Mouse (Mus musculus): ENCODE data around the gene Glis3. TPM values are rescaled to one million over a fixed set of nuclear protein-coding genes. Genes with fewer than 3 reads are reported as not detected.

Glis3 gene
- polyA plus RNA-seq, 1 experiment from 2014 or later: 6.0 TPM

DNA sequence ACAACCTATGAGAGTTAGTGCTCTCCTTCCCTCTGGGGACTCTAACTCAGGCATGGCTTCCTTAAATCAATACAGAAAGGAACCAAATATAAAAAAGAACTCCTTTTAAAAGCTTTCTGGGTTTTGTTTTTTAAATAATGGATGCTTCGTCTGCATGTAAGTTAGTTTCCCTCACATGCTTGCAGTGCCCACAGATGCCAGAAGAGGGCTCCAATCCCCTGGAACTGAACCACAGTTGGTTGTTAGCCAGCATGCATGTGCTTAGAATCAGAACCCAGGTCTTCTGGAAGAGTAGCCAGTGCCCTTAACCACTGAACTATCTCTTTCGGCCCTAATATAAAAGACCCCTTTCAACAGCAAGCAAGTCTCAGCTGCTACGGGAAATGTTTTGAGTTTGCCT lies 132.9 kb downstream of the Glis3 start:
- no peak for ATAC-seq (replicated peaks; ENCODE audit: low FRiP score, low read depth)
- Histone ChIP-seq H3K4me2 (ENCODE audit: low read length) (no peak overlapping the region), H3K9ac (ENCODE audit: low read depth, low read length) (no peak overlapping the region), H3K27me3 (ENCODE audit: insufficient read depth, low read length) (no peaks in the 10 kb centered on the region), H3K27ac (no peak overlapping the region), H3K36me3 (ENCODE audit: insufficient read depth, low read length) (no peaks in the 10 kb centered on the region), H3K4me1 (replicated peaks; ENCODE audit: insufficient read depth, low read length) (0 out of 2 replicates have a peak, but pooled peaks cover 4% of the 10 kb centered on the region), H3K4me3 (replicated peaks; ENCODE audit: low read depth, low read length) (no peak overlapping the region), H3K9me3 (replicated peaks; ENCODE audit: low read length) (no peaks in the 10 kb centered on the region)
- no peak for DNase-seq (ENCODE audit: low spot score)
- 96% methylated on average over 3 of the region's 3 CpGs for WGBS
- peak; percentile 59 for TF ChIP-seq CTCF (IDR thresholded peaks at IDR 0.05; ENCODE audit: low read depth)

DNA sequence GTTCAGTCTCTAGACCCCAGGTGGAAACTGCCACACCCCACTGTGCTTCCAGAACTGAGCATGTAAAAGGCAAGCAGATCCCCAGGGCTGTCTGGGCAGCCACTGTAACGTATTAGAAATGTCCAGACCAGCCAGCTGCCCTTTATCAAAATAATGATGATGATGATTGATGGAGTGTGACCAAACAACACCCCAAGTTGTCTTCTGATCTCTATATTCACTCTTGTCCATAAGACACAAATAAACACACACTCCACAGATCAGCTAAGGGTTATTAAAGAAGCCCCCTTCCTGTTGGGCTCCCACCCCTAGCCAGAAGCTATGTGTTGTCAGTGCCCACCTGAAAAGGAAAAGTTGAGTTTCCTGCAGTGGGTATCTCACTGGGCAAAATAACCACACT lies 134.4 kb downstream of the Glis3 start:
- 28% methylated on average over 1 of the region's 1 CpGs for WGBS
- no peak for DNase-seq (ENCODE audit: low spot score)
- no peaks in the 10 kb centered on the region for H3K27me3 ChIP-seq (ENCODE audit: insufficient read depth, low read length)
- TF ChIP-seq CTCF (IDR thresholded peaks at IDR 0.05; ENCODE audit: low read depth): no peak
- no peak overlapping the region for H3K9ac ChIP-seq (ENCODE audit: low read depth, low read length)
- no peak overlapping the region for H3K27ac ChIP-seq
- H3K4me3 ChIP-seq (replicated peaks; ENCODE audit: low read depth, low read length): no peak overlapping the region
- H3K9me3 ChIP-seq (replicated peaks; ENCODE audit: low read length): no peaks in the 10 kb centered on the region
- H3K4me2 ChIP-seq (ENCODE audit: low read length): no peak overlapping the region
- ATAC-seq (replicated peaks; ENCODE audit: low FRiP score, low read depth): no peak
- no peaks in the 10 kb centered on the region for H3K36me3 ChIP-seq (ENCODE audit: insufficient read depth, low read length)
- H3K4me1 ChIP-seq (replicated peaks; ENCODE audit: insufficient read depth, low read length): no peaks in the 10 kb centered on the region

DNA sequence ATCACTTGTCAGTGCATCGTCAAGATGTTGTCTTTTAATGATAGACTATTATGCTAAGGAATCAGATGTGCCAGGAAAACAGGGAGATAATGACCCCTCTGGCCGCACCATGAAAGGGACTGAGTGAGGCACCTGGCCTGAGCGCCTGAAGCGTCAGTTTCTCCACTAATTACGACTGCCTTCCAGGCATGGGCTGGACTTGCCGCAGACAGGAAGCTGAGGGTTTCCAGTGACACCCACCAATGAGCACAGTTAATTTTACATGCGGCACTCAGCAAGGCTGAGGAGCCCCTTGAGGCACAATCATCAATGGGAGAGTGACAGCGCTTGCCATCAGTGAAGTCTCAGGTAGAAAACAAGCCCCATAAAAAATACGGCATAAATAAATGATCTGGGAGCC lies 141.1 kb downstream of the Glis3 start:
- no peak overlapping the region for H3K27ac ChIP-seq
- no peak overlapping the region for H3K4me3 ChIP-seq (replicated peaks; ENCODE audit: low read depth, low read length)
- H3K4me2 ChIP-seq (ENCODE audit: low read length): no peak overlapping the region
- 0 out of 2 replicates have a peak, but pooled peaks cover 3% of the 10 kb centered on the region for H3K36me3 ChIP-seq (ENCODE audit: insufficient read depth, low read length)
- H3K9me3 ChIP-seq (replicated peaks; ENCODE audit: low read length): no peaks in the 10 kb centered on the region
- DNase-seq (ENCODE audit: low spot score): no peak
- H3K4me1 ChIP-seq (replicated peaks; ENCODE audit: insufficient read depth, low read length): no peaks in the 10 kb centered on the region
- no peaks in the 10 kb centered on the region for H3K27me3 ChIP-seq (ENCODE audit: insufficient read depth, low read length)
- no peak overlapping the region for H3K9ac ChIP-seq (ENCODE audit: low read depth, low read length)
- TF ChIP-seq CTCF (IDR thresholded peaks at IDR 0.05; ENCODE audit: low read depth): no peak
- 28% methylated on average over 9 of the region's 9 CpGs for WGBS
- ATAC-seq (replicated peaks; ENCODE audit: low FRiP score, low read depth): no peak

DNA sequence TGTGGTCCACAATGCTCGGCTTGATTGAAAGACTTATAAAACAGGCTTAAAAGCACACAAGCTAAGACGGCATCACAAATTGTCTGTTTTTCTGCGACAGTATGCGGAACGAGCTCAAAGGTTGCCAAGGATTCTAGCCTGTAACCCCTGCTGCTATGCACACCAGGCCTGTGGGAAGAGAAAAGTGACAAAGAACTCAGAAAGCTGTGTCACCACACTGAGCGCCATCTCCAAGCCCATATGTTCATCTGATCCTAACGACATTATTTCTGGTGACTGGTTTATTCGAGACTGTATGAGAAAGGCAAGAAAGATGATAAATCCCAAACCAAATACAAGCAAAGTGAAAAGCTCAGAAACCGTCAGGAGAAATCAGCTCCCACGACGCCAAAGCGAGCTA lies 144.9 kb downstream of the Glis3 start:
- ATAC-seq (replicated peaks; ENCODE audit: low FRiP score, low read depth) (no peak), DNase-seq (ENCODE audit: low spot score) (no peak)
- no peak overlapping the region for H3K27ac ChIP-seq
- H3K9ac ChIP-seq (ENCODE audit: low read depth, low read length): no peak overlapping the region
- H3K4me1 ChIP-seq (replicated peaks; ENCODE audit: insufficient read depth, low read length): no peaks in the 10 kb centered on the region
- no peak overlapping the region for H3K4me3 ChIP-seq (replicated peaks; ENCODE audit: low read depth, low read length)
- H3K27me3 ChIP-seq (ENCODE audit: insufficient read depth, low read length): no peaks in the 10 kb centered on the region
- 90% methylated on average over 12 of the region's 12 CpGs for WGBS
- H3K4me2 ChIP-seq (ENCODE audit: low read length): no peak overlapping the region
- H3K36me3 ChIP-seq (ENCODE audit: insufficient read depth, low read length): 0 out of 2 replicates have a peak, but pooled peaks cover 3% of the 10 kb centered on the region
- no peak for TF ChIP-seq CTCF (IDR thresholded peaks at IDR 0.05; ENCODE audit: low read depth)
- no peaks in the 10 kb centered on the region for H3K9me3 ChIP-seq (replicated peaks; ENCODE audit: low read length)

DNA sequence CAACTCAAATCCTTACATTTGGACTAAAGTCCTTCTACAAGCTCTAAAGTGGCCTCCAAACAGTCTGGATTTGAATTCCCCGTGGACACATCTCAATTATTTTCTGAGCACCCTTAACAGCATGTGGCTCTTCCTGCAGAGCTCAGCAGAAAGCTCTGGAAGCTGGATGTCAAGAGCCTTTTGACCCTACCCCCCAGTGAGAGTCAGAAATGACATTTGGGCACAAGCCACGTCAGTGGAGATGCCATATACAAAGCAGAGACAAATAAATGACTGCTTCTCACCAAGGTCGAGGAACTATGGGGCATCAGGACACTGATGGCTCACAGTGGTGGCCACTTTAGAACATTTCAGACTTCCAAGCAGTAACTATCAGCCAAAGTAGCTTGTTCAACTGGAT lies 146.3 kb downstream of the Glis3 start:
- DNase-seq (ENCODE audit: low spot score) (no peak), ATAC-seq (replicated peaks; ENCODE audit: low FRiP score, low read depth) (no peak)
- Histone ChIP-seq H3K4me2 (ENCODE audit: low read length) (no peak overlapping the region), H3K9me3 (replicated peaks; ENCODE audit: low read length) (no peaks in the 10 kb centered on the region), H3K27me3 (ENCODE audit: insufficient read depth, low read length) (no peaks in the 10 kb centered on the region), H3K9ac (ENCODE audit: low read depth, low read length) (no peak overlapping the region), H3K4me3 (replicated peaks; ENCODE audit: low read depth, low read length) (no peak overlapping the region), H3K27ac (no peak overlapping the region), H3K36me3 (ENCODE audit: insufficient read depth, low read length) (0 out of 2 replicates have a peak, but pooled peaks cover 3% of the 10 kb centered on the region), H3K4me1 (replicated peaks; ENCODE audit: insufficient read depth, low read length) (no peaks in the 10 kb centered on the region)
- WGBS: 69% methylated on average over 3 of the region's 3 CpGs
- TF ChIP-seq CTCF (IDR thresholded peaks at IDR 0.05; ENCODE audit: low read depth): no peak

DNA sequence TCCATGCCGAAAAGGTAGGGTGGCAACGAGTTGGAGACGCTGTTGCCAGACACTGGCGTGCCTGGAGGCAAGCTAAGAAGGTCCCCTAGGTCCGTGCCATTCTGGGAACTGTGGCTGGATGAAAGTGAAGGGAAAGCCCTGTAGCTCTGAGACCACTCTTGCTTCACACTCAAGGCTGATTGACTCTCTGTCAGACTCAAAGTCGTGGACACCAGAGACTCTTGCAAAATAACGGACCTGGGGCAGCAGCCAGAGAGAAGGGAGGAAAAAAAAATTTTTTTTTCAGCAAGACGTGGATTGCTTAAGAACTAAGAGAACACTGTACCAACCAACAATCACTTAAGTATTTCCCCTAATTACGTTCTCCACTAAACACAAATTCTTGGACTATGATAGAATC lies 148.1 kb downstream of the Glis3 start:
- Histone ChIP-seq H3K4me2 (ENCODE audit: low read length) (no peak overlapping the region), H3K4me3 (replicated peaks; ENCODE audit: low read depth, low read length) (no peak overlapping the region), H3K27me3 (ENCODE audit: insufficient read depth, low read length) (no peaks in the 10 kb centered on the region), H3K27ac (no peak overlapping the region), H3K9me3 (replicated peaks; ENCODE audit: low read length) (no peaks in the 10 kb centered on the region), H3K4me1 (replicated peaks; ENCODE audit: insufficient read depth, low read length) (no peaks in the 10 kb centered on the region), H3K36me3 (ENCODE audit: insufficient read depth, low read length) (0 out of 2 replicates have a peak, but pooled peaks cover 2% of the 10 kb centered on the region), H3K9ac (ENCODE audit: low read depth, low read length) (no peak overlapping the region)
- 86% methylated on average over 9 of the region's 9 CpGs for WGBS
- no peak for TF ChIP-seq CTCF (IDR thresholded peaks at IDR 0.05; ENCODE audit: low read depth)
- ATAC-seq (replicated peaks; ENCODE audit: low FRiP score, low read depth) (no peak), DNase-seq (ENCODE audit: low spot score) (no peak)

DNA sequence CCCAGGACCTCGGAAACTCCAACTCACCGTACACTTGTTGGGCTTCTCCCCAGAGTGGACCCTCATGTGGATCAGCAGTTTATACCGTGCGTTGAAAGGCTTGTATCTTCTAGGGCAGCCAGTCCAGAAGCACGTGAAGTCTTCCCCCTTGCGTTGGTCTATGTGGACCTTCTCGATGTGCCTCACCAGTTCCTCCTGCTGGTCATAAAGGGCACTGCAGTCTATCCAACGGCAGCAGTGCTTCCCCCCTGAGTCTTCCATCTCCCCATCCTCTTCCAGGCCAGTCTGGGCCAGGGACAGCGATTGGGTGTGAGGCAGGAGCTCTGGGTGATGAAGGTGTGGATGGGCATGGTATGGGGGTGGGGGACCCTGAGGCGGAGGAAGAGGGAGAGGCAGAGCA lies 149.0 kb downstream of the Glis3 start:
- Histone ChIP-seq H3K9ac (ENCODE audit: low read depth, low read length) (no peak overlapping the region), H3K9me3 (replicated peaks; ENCODE audit: low read length) (no peaks in the 10 kb centered on the region), H3K36me3 (ENCODE audit: insufficient read depth, low read length) (no peaks in the 10 kb centered on the region), H3K4me3 (replicated peaks; ENCODE audit: low read depth, low read length) (no peak overlapping the region), H3K4me1 (replicated peaks; ENCODE audit: insufficient read depth, low read length) (no peaks in the 10 kb centered on the region), H3K27me3 (ENCODE audit: insufficient read depth, low read length) (no peaks in the 10 kb centered on the region), H3K27ac (no peak overlapping the region), H3K4me2 (ENCODE audit: low read length) (no peak overlapping the region)
- ATAC-seq (replicated peaks; ENCODE audit: low FRiP score, low read depth) (no peak; the same call in 1 of the 2 replicates), DNase-seq (ENCODE audit: low spot score) (no peak)
- WGBS: 71% methylated on average over 10 of the region's 10 CpGs
- TF ChIP-seq CTCF (IDR thresholded peaks at IDR 0.05; ENCODE audit: low read depth): peak; percentile 74

Data from kidney, postnatal 0 days (tissue).